Mouse (Mus musculus): Measurements from ENCODE around the gene Rubcn. TPM values are rescaled to one million over a fixed set of nuclear protein-coding genes. Genes with fewer than 3 reads are reported as not detected.

Rubcn gene
- total and polyA plus RNA-seq, 3 experiments: 27.7 to 40.4 (median 28.0) TPM

DNA sequence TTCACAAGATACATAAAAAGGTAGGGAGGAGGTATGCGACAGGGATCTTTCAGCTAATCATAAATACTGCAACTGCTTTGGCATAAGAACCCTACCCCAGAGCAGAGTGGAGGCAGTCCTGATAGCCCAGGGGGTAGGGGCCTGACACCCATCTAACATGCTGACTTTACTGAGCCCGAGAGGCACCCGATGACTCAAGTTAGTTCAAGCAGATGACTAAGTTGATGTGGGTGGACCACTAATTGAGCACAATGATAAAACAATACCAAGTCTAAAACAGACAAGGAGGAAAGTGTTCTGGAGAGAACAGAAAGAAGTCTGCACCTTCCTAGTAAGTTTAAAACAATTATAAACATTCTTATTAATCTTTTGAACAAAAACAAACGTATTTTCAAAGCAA, 46.1 kb downstream of the Rubcn start:
- H3K27me3 ChIP-seq (replicated peaks): no peaks in the 10 kb centered on the region
- H3K36me3 ChIP-seq (replicated peaks in 1 of 2; ENCODE audit: control insufficient read depth in 1 of 2, insufficient read depth in 1 of 2, low read length in 1 of 2): peaks cover 32 to 81% of the 10 kb centered on the region in 2 experiments
- dilution Hi-C loops (cut with MboI; ENCODE audit: extremely low pct_ligation_motif_present, extremely low pct_unique_long_range_greater_than_20kb, low sequenced_read_pairs) (no loop called here), in situ Hi-C loops (cut with MboI; ENCODE audit: low pct_ligation_motif_present, low pct_unique_long_range_greater_than_20kb, low sequenced_read_pairs) (no loop called here)
- H3K79me2 ChIP-seq (replicated peaks; ENCODE audit: control insufficient read depth, extremely low read depth, insufficient read depth, poor library complexity, severe bottlenecking): no peaks in the 10 kb centered on the region
- TF ChIP-seq RAD21 (IDR thresholded peaks at IDR 0.05; ENCODE audit: low read depth, low read length) (no peak), USF2 (conservative IDR thresholded peaks at IDR 0.05; ENCODE audit: low read depth, low read length) (no peak), SIN3A (IDR thresholded peaks at IDR 0.05; ENCODE audit: low read length) (no peak), MYC (IDR thresholded peaks at IDR 0.05; ENCODE audit: low read depth, low read length) (no peak), ZMIZ1 (IDR thresholded peaks at IDR 0.05; ENCODE audit: low read depth, low read length) (no peak), RCOR1 (conservative IDR thresholded peaks at IDR 0.05; ENCODE audit: low read depth, low read length) (no peak), CHD2 (IDR thresholded peaks at IDR 0.05; ENCODE audit: low read length) (no peak), NRF1 (IDR thresholded peaks at IDR 0.05; ENCODE audit: low read depth, low read length) (no peak), TBP (conservative IDR thresholded peaks at IDR 0.05; ENCODE audit: low read depth, low read length) (no peak), E2F4 (IDR thresholded peaks at IDR 0.05; ENCODE audit: insufficient replicate concordance, low read depth, low read length) (no peak), JUND (conservative IDR thresholded peaks at IDR 0.05; ENCODE audit: low read depth, low read length) (no peak), ETS1 (conservative IDR thresholded peaks at IDR 0.05; ENCODE audit: low read depth, low read length) (no peak), POLR2A (IDR thresholded peaks at IDR 0.05; ENCODE audit: low read depth, low read length) (no peak), HCFC1 (IDR thresholded peaks at IDR 0.05; ENCODE audit: low read depth, low read length) (no peak), JUN (IDR thresholded peaks at IDR 0.05; ENCODE audit: insufficient read depth, low read depth, low read length) (no peak), SMC3 (IDR thresholded peaks at IDR 0.05; ENCODE audit: low read depth, low read length) (no peak), MAFK (IDR thresholded peaks at IDR 0.05; ENCODE audit: insufficient replicate concordance, low read length) (no peak), NELFE (IDR thresholded peaks at IDR 0.05; ENCODE audit: low read depth, low read length) (no peak), MXI1 (IDR thresholded peaks at IDR 0.05; ENCODE audit: low read depth, low read length) (no peak)
- no peaks in the 10 kb centered on the region for H3K4me1 ChIP-seq (ENCODE audit: control insufficient read depth in 1 of 2, insufficient read depth in 2 of 2)
- DNase-seq (ENCODE audit: extremely low read depth): no peak
- no peaks in the 10 kb centered on the region for H3K9me3 ChIP-seq (replicated peaks; ENCODE audit: low read length)
- H3K4me3 ChIP-seq (replicated peaks in 1 of 3; ENCODE audit: low read depth in 2 of 3, low read length in 2 of 3, poor library complexity in 1 of 3): no peak overlapping the region
- H3K4me2 ChIP-seq (ENCODE audit: insufficient read depth, low read depth, poor library complexity, severe bottlenecking): no peak overlapping the region
- H3K9ac ChIP-seq (ENCODE audit: insufficient read depth, low read depth): no peak overlapping the region
- no peak overlapping the region for H3K27ac ChIP-seq (ENCODE audit: insufficient read depth, low read depth)

DNA sequence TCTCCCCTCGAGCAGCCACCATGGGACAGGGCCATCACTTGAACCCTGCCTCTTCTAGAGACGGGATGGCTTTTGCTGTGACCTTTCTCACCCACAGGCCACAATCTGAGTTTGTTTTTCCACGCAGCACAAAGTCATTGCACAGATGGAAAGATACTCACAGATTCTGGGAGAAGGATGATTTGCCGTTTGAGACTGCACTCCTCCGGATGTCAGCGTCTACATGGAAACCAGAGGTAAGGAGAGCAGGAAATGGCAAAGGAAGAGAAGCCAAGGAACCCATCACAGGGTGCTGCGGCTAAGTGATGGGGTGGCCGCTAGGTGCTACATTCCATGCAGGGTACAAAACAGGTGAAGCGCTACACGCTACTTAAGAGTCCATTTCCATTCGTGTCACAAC, 48.5 kb downstream of the Rubcn start:
- DNase-seq (ENCODE audit: extremely low read depth): no peak
- Histone ChIP-seq H3K4me1 (ENCODE audit: control insufficient read depth in 1 of 2, insufficient read depth in 2 of 2) (no peaks in the 10 kb centered on the region), H3K4me3 (replicated peaks in 1 of 3; ENCODE audit: low read depth in 2 of 3, low read length in 2 of 3, poor library complexity in 1 of 3) (no peak overlapping the region), H3K36me3 (replicated peaks in 1 of 2; ENCODE audit: control insufficient read depth in 1 of 2, insufficient read depth in 1 of 2, low read length in 1 of 2) (peaks cover 42 to 84% of the 10 kb centered on the region in 2 experiments), H3K27ac (ENCODE audit: insufficient read depth, low read depth) (no peak overlapping the region), H3K27me3 (replicated peaks) (no peaks in the 10 kb centered on the region), H3K79me2 (replicated peaks; ENCODE audit: control insufficient read depth, extremely low read depth, insufficient read depth, poor library complexity, severe bottlenecking) (no peaks in the 10 kb centered on the region), H3K9me3 (replicated peaks; ENCODE audit: low read length) (no peaks in the 10 kb centered on the region), H3K9ac (ENCODE audit: insufficient read depth, low read depth) (no peak overlapping the region), H3K4me2 (ENCODE audit: insufficient read depth, low read depth, poor library complexity, severe bottlenecking) (no peak overlapping the region)
- dilution Hi-C loops (cut with MboI; ENCODE audit: extremely low pct_ligation_motif_present, extremely low pct_unique_long_range_greater_than_20kb, low sequenced_read_pairs): no loop called here
- in situ Hi-C loops (cut with MboI; ENCODE audit: low pct_ligation_motif_present, low pct_unique_long_range_greater_than_20kb, low sequenced_read_pairs): no loop called here
- TF ChIP-seq JUN (IDR thresholded peaks at IDR 0.05; ENCODE audit: insufficient read depth, low read depth, low read length): no peak
- TF ChIP-seq MAX (IDR thresholded peaks at IDR 0.05; ENCODE audit: low read length): no peak
- no peak for TF ChIP-seq CHD2 (IDR thresholded peaks at IDR 0.05; ENCODE audit: low read length)
- no peak for TF ChIP-seq KAT2A (IDR thresholded peaks at IDR 0.05; ENCODE audit: insufficient replicate concordance, low read length)
- TF ChIP-seq POLR2AphosphoS2 (IDR thresholded peaks at IDR 0.05; ENCODE audit: low read depth, low read length): no peak
- TF ChIP-seq BHLHE40 (IDR thresholded peaks at IDR 0.05; ENCODE audit: low read depth, low read length): no peak
- TF ChIP-seq IRF4 (IDR thresholded peaks at IDR 0.05; ENCODE audit: low read depth, low read length): no peak
- TF ChIP-seq GABPA (IDR thresholded peaks at IDR 0.05; ENCODE audit: insufficient replicate concordance, low read depth, low read length): no peak
- TF ChIP-seq USF1 (IDR thresholded peaks at IDR 0.05; ENCODE audit: low read depth, low read length): no peak
- no peak for TF ChIP-seq NRF1 (IDR thresholded peaks at IDR 0.05; ENCODE audit: low read depth, low read length)
- TF ChIP-seq RAD21 (IDR thresholded peaks at IDR 0.05; ENCODE audit: low read depth, low read length): no peak
- TF ChIP-seq ZMIZ1 (IDR thresholded peaks at IDR 0.05; ENCODE audit: low read depth, low read length): no peak
- TF ChIP-seq TCF12 (IDR thresholded peaks at IDR 0.05; ENCODE audit: low read depth, low read length): no peak
- TF ChIP-seq SIN3A (IDR thresholded peaks at IDR 0.05; ENCODE audit: low read length): no peak
- TF ChIP-seq USF2 (conservative IDR thresholded peaks at IDR 0.05; ENCODE audit: low read depth, low read length): no peak
- no peak for TF ChIP-seq MAZ (IDR thresholded peaks at IDR 0.05; ENCODE audit: low read depth, low read length)
- no peak for TF ChIP-seq MAFK (IDR thresholded peaks at IDR 0.05; ENCODE audit: insufficient replicate concordance, low read length)
- TF ChIP-seq TBP (conservative IDR thresholded peaks at IDR 0.05; ENCODE audit: low read depth, low read length): no peak
- TF ChIP-seq JUND (conservative IDR thresholded peaks at IDR 0.05; ENCODE audit: low read depth, low read length): no peak
